ENCODE assay signal across 8 mouse cellular contexts in the genomic region with DNA sequence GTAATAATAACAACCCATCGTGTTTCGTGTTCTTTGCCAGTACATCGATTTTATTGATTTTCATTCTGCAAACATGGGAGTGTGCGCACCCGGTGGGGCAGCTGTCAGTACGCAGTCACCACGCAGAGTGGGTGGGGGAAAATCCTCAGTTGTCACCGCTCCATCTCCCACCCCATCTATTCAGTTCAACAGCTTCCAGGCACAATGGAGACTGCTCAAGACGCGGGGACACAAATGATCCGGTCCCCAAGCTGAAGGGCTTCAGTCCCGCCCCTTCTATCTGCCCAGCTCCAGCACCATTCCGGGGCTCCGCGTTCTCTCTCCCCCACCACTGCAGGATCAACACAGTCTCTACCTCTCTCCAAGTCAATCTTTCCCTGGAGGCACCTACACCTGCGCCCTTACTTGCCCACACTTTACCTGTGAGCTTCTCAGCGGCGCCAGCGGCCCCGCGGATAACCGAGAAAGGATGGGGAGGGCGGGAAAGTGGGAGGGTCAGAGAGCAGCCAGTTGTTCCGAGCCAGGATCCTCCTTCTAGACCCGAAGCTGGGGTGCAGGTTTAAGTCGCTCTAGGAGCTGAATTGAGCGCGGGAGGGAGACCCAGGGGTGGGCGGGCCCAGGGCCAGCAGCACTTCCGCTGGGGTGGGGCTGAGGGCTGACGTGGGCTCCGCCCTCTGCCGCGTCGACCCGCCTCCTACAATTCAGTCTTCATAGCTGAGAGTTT. TPM values are rescaled to one million over a fixed set of nuclear protein-coding genes. Genes with fewer than 3 reads are reported as not detected.
DNase-seq lines count a peak whose midpoint lies in the region; ATAC-seq and TF ChIP-seq lines count a peak whose summit lies in the region.

No protein-coding gene starts in this region.

- TF ChIP-seq CTCF in bone marrow, adult 2 months (IDR thresholded peaks at IDR 0.05; ENCODE audit: control insufficient read depth, insufficient read depth, low read length), result no peak
- no peak for TF ChIP-seq CTCF in liver, adult 2 months (IDR thresholded peaks at IDR 0.05; ENCODE audit: low read depth, low read length)

- peak overlapping the region; percentile 54 for H3K4me3 ChIP-seq in bone marrow, adult 2 months (replicated peaks; ENCODE audit: control insufficient read depth, low read depth, low read length)
- H3K4me3 ChIP-seq in hindbrain, embryonic 16.5 days (ENCODE audit: low read length), result peak overlapping the region; percentile 52
- peak overlapping the region; percentile 60 for H3K4me3 ChIP-seq in liver, adult 2 months (ENCODE audit: insufficient read depth, low read depth, low read length)
- H3K4me3 ChIP-seq in midbrain, embryonic 16.5 days (ENCODE audit: low read depth, low read length), result peak overlapping the region; percentile 48

- WGBS in bone marrow, adult 2 months, result under 1% methylated on average over 36 of the region's 36 CpGs
- under 1% methylated on average over 33 of the region's 36 CpGs for WGBS in hindbrain, embryonic 16.5 days
- WGBS in liver, adult 2 months, result 2% methylated on average over 36 of the region's 36 CpGs
- WGBS in midbrain, embryonic 16.5 days, result 1% methylated on average over 36 of the region's 36 CpGs

- DNase-seq in ES-CJ7 (ENCODE audit: low read depth, low spot score), result peak; percentile 77
- DNase-seq in gastrocnemius, adult 8-10 months (ENCODE audit: low spot score in 2 of 2), result peak; percentile 35 to 60
- DNase-seq in liver, adult 2 months (ENCODE audit: extremely low read depth, low read depth, low spot score), result peak; percentile 65
- DNase-seq in thymus, adult 18-20 months, result peak; percentile 46 to 54
- DNase-seq in left cerebral cortex, adult 9 months (ENCODE audit: low spot score in 2 of 2), result no peak

- no peak overlapping the region for H3K27ac ChIP-seq in bone marrow, adult 2 months (ENCODE audit: control insufficient read depth, insufficient read depth, low read depth, low read length, poor library complexity)
- peak overlapping the region; percentile 70 for H3K27ac ChIP-seq in hindbrain, embryonic 16.5 days (ENCODE audit: low read depth, low read length)
- peak overlapping the region; percentile 53 for H3K27ac ChIP-seq in liver, adult 2 months (replicated peaks; ENCODE audit: insufficient read depth, low read depth, low read length)
- peak overlapping the region; percentile 50 for H3K27ac ChIP-seq in midbrain, embryonic 16.5 days (ENCODE audit: low read length)

- TF ChIP-seq POLR2A in bone marrow, adult 2 months (IDR thresholded peaks at IDR 0.05; ENCODE audit: borderline replicate concordance, control insufficient read depth, low read depth, low read length), result peak; percentile 20; the same call in 1 of the 2 replicates
- TF ChIP-seq POLR2A in liver, adult 2 months (IDR thresholded peaks at IDR 0.05; ENCODE audit: extremely low read depth, insufficient read depth, low read length), result 0 out of 2 replicates have a peak, but pooled peaks have one; percentile 35

- no peaks in the 10 kb centered on the region for H3K79me2 ChIP-seq in liver, adult 2 months (ENCODE audit: control insufficient read depth, insufficient read depth, low read length)

- no peaks in the 10 kb centered on the region for H3K36me3 ChIP-seq in hindbrain, embryonic 16.5 days (ENCODE audit: control insufficient read depth, insufficient read depth, low read length)
- no peaks in the 10 kb centered on the region for H3K36me3 ChIP-seq in liver, adult 2 months (ENCODE audit: control insufficient read depth, insufficient read depth, low read length)
- no peaks in the 10 kb centered on the region for H3K36me3 ChIP-seq in midbrain, embryonic 16.5 days (ENCODE audit: control insufficient read depth, insufficient read depth, low read length)

- H3K27me3 ChIP-seq in hindbrain, embryonic 16.5 days (replicated peaks; ENCODE audit: control insufficient read depth, insufficient read depth, low read length), result peaks cover 18% of the 10 kb centered on the region
- peaks cover 4% of the 10 kb centered on the region for H3K27me3 ChIP-seq in liver, adult 2 months (ENCODE audit: control insufficient read depth, insufficient read depth, low read length)
- peaks cover 29% of the 10 kb centered on the region for H3K27me3 ChIP-seq in midbrain, embryonic 16.5 days (ENCODE audit: control insufficient read depth, insufficient read depth, low read depth, low read length)

- peak overlapping the region; percentile 69 for H3K9ac ChIP-seq in hindbrain, embryonic 16.5 days (ENCODE audit: low read depth, low read length)
- peak overlapping the region; percentile 24 for H3K9ac ChIP-seq in liver, adult 2 months (ENCODE audit: low read depth, low read length)
- peak overlapping the region; percentile 57 for H3K9ac ChIP-seq in midbrain, embryonic 16.5 days (ENCODE audit: low read depth, low read length)

- peak overlapping the region; percentile 91 for H3K4me2 ChIP-seq in hindbrain, embryonic 16.5 days (ENCODE audit: low read length)
- peak overlapping the region; percentile 75 for H3K4me2 ChIP-seq in midbrain, embryonic 16.5 days (ENCODE audit: low read length)

- peak; percentile 85 for ATAC-seq in hindbrain, embryonic 16.5 days
- ATAC-seq in midbrain, embryonic 16.5 days, result peak; percentile 71

- H3K4me1 ChIP-seq in bone marrow, adult 2 months (ENCODE audit: control insufficient read depth, insufficient read depth, low read length), result no peaks in the 10 kb centered on the region
- H3K4me1 ChIP-seq in hindbrain, embryonic 16.5 days (ENCODE audit: control insufficient read depth, insufficient read depth, low read depth, low read length), result peaks cover 20% of the 10 kb centered on the region
- H3K4me1 ChIP-seq in liver, adult 2 months (ENCODE audit: control insufficient read depth, insufficient read depth, low read length), result 0 out of 2 replicates have a peak, but pooled peaks cover 4% of the 10 kb centered on the region
- H3K4me1 ChIP-seq in midbrain, embryonic 16.5 days (ENCODE audit: control insufficient read depth, insufficient read depth, low read length), result peaks cover 20% of the 10 kb centered on the region

- no peaks in the 10 kb centered on the region for H3K9me3 ChIP-seq in hindbrain, embryonic 16.5 days (ENCODE audit: control insufficient read depth, low read length)
- H3K9me3 ChIP-seq in midbrain, embryonic 16.5 days (replicated peaks; ENCODE audit: control insufficient read depth, low read length, poor library complexity, severe bottlenecking), result no peaks in the 10 kb centered on the region

RNA-seq across cellular contexts. Expression of a gene that starts 5.8 kb away (rescaled TPM):
- polyA plus RNA-seq in bone marrow, adult 2 months (2011; ENCODE audit: insufficient read depth, insufficient read length, low replicate concordance, missing spikeins), result 0.38 and 0.95 TPM in 2 replicates
- total RNA-seq in gastrocnemius, adult 8-10 months (2022), result 10 to 100 TPM in 2 of 4 experiments, 1 to 10 TPM in 2; 5.8 to 17.2 (median 10.4) TPM
- polyA plus RNA-seq in hindbrain, embryonic 16.5 days (2015; fragmentation: Nextera tagmentation; extraction: Ambion mirVana), result 8.0 and 9.9 TPM in 2 replicates
- total RNA-seq in liver, adult 2 months (2014; rRNA removed), result 0.37 and 0.60 TPM in 2 replicates
- polyA plus RNA-seq in liver, adult 2 months (2012; rRNA removed), result 1.6 and 1.7 TPM in 2 replicates
- 4.0 and 4.4 TPM in 2 replicates for polyA plus RNA-seq in midbrain, embryonic 16.5 days (2015; fragmentation: Nextera tagmentation; extraction: Ambion mirVana)

RNA-seq across cellular contexts. Expression of a gene that starts 24.3 kb away (rescaled TPM):
- polyA plus RNA-seq in bone marrow, adult 2 months (2011; ENCODE audit: insufficient read depth, insufficient read length, low replicate concordance, missing spikeins), result 3.8 TPM in 1 of 2 replicates, not detected in the other
- total RNA-seq in gastrocnemius, adult 8-10 months (2022), result 1 to 10 TPM; 2.2 to 3.2 (median 2.6) TPM
- 0.30 and 0.80 TPM in 2 replicates for polyA plus RNA-seq in hindbrain, embryonic 16.5 days (2015; fragmentation: Nextera tagmentation; extraction: Ambion mirVana)
- total RNA-seq in liver, adult 2 months (2014; rRNA removed), result 0.18 and 0.20 TPM in 2 replicates
- polyA plus RNA-seq in liver, adult 2 months (2012; rRNA removed), result 0.09 and 0.50 TPM in 2 replicates
- polyA plus RNA-seq in midbrain, embryonic 16.5 days (2015; fragmentation: Nextera tagmentation; extraction: Ambion mirVana), result 0.34 TPM in 1 of 2 replicates, not detected in the other

Comparison
In these comparisons a context has a peak if more than half of its experiments do, and no peak if none do; other contexts are left out.
1. DNase-seq: peak in ES-CJ7 (single experiment), gastrocnemius, adult 8-10 months (2 of 2), liver, adult 2 months (single experiment) and thymus, adult 18-20 months (2 of 2); none in left cerebral cortex, adult 9 months (0 of 2).
2. Peak in every context shown above with its lines, with median percentiles within 50 percentile points of each other: H3K4me3 ChIP-seq and H3K9ac ChIP-seq.